Mouse (Mus musculus) E14TG2a.4 (cell line): ENCODE data around the gene Aip.

Experiments
- CTCF ChIP-seq: conservative IDR thresholded peaks from 2 replicates; pipeline ENCODE4 v1.5.1; 2014; ENCODE audit warnings: low read length
- NANOG ChIP-seq: IDR thresholded peaks from 2 replicates; pipeline ENCODE4 v1.6.1; 2014; ENCODE audit warnings: borderline replicate concordance, low read length, mixed read lengths
- POU5F1 ChIP-seq: IDR thresholded peaks from 2 replicates; pipeline ENCODE4 v1.6.1; 2014; ENCODE audit warnings: low read length, borderline replicate concordance

GRCm38 (mm10) chr19:4066280-4066679, 59.4 kb downstream of the Aip start:
- TF ChIP-seq CTCF (no peak), NANOG (no peak), POU5F1 (no peak)
